Mouse (Mus musculus) bone marrow, adult 2 months (tissue): ENCODE results near the gene Gpr137.

Source experiments
- CTCF ChIP-seq: fragments of 200-500 bp; IDR thresholded peaks from 2 replicates; pipeline ENCODE4 v1.5.1; 2011; ENCODE audit warnings: low read length, control low read depth; ENCODE audit not compliant: control insufficient read depth, insufficient read depth
- POLR2A ChIP-seq: fragments of 200-500 bp; IDR thresholded peaks from 2 replicates; pipeline ENCODE4 v1.6.1; 2011; ENCODE audit warnings: low read depth, mild to moderate bottlenecking, control low read depth, low read length, borderline replicate concordance; ENCODE audit not compliant: control insufficient read depth

DNA sequence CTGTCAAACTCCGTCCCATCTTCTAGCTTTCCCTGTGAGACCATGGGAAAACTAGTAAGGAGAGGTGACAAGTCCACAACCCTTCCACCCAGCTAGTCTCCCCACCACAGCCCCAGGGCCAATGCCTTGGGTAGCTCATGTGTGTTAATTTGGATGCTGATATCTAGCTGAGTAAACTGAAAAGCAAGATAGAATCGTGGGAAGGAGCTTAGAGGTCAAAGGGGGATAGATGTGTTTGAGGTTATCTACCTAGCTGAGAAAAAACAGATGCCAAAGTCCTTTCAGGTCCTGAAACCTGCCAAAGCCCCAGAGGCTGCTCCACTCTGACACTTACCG, 36.3 kb upstream of the Gpr137 start:
- no peak for TF ChIP-seq CTCF
- TF ChIP-seq POLR2A = no peak
